Mouse (Mus musculus) thymus, adult 2 months (tissue): ENCODE results near the gene Map3k7.

Experiments used
- CTCF ChIP-seq: fragments of 200-500 bp; IDR thresholded peaks from 2 replicates; pipeline ENCODE4 v1.5.1; 2012; ENCODE audit warnings: mild to moderate bottlenecking, control low read depth, low read length, moderate library complexity, borderline replicate concordance; ENCODE audit not compliant: control insufficient read depth, poor library complexity, insufficient read depth; ENCODE audit errors: extremely low read depth
- POLR2A ChIP-seq: fragments of 200-500 bp; IDR thresholded peaks from 2 replicates; pipeline ENCODE4 v1.6.1; 2012; ENCODE audit warnings: mild to moderate bottlenecking, low read length, control low read depth, moderate library complexity; ENCODE audit not compliant: control insufficient read depth, poor library complexity, insufficient read depth; ENCODE audit errors: extremely low read depth

DNA sequence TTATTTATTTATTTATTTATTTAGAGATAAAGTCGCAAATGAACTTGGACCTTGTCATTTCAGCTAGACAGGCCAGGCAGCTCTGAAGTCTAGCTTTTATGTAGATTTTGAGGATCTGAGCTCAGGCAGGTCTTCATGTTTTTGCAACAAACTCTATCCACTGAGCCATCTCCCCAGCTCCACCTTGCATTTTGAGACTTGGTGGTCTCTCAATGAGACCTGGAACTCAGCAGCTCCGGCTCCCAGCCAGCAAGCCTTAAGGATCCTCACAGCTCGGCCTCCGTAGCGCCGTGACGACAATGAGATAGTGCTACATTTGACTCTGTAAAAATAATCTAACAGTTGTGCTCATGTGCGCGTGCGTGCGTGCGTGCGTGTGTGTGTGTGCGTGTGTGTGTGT is 89.3 kb downstream of the Map3k7 start:
- no peak for TF ChIP-seq POLR2A
- TF ChIP-seq CTCF = no peak
